Mouse (Mus musculus) midbrain, embryonic 16.5 days (tissue): ENCODE results near the gene Icam5. TPM values are rescaled to one million over a fixed set of nuclear protein-coding genes. Genes with fewer than 3 reads are reported as not detected.
"Not testable (repeated sequence)": the region's sequence is repeated elsewhere in the genome, so short reads cannot be mapped to it uniquely, and the experiment has no call there.

Source experiments
- ATAC-seq: fragments of 200-750 bp; cut with Nextera tagmentation; 2 replicates; pipeline ENCODE4 v1.8.0; 2017; ENCODE audit warnings: moderate TSS enrichment
- H3K27ac ChIP-seq: fragments of 300-500 bp; sonication (generic); 2 replicates; pipeline ENCODE4 v1.5.1; 2014; ENCODE audit warnings: mild to moderate bottlenecking, low read length, mixed read lengths
- H3K27me3 ChIP-seq: fragments of 300-500 bp; sonication (generic); 2 replicates; pipeline ENCODE4 v1.6.1; 2014; ENCODE audit warnings: low read depth, low read length, mixed read lengths; ENCODE audit not compliant: control insufficient read depth, insufficient read depth
- H3K36me3 ChIP-seq: fragments of 300-500 bp; sonication (generic); 2 replicates; pipeline ENCODE4 v1.6.1; 2014; ENCODE audit warnings: mild to moderate bottlenecking, low read length, moderate library complexity, mixed read lengths; ENCODE audit not compliant: control insufficient read depth, insufficient read depth
- H3K4me1 ChIP-seq: fragments of 300-500 bp; sonication (generic); 2 replicates; pipeline ENCODE4 v1.6.1; 2014; ENCODE audit warnings: mild to moderate bottlenecking, low read length, mixed read lengths; ENCODE audit not compliant: control insufficient read depth, insufficient read depth
- H3K4me2 ChIP-seq: fragments of 300-500 bp; sonication (generic); 2 replicates; pipeline ENCODE4 v1.6.1; 2014; ENCODE audit warnings: mild to moderate bottlenecking, low read length, mixed read lengths
- H3K4me3 ChIP-seq: fragments of 300-500 bp; sonication (generic); 2 replicates; pipeline ENCODE4 v1.5.1; 2014; ENCODE audit warnings: low read depth, mild to moderate bottlenecking, low read length, moderate library complexity, mixed read lengths
- H3K9ac ChIP-seq: fragments of 300-500 bp; sonication (generic); 2 replicates; pipeline ENCODE4 v1.6.1; 2014; ENCODE audit warnings: low read depth, low read length, mixed read lengths
- H3K9me3 ChIP-seq: fragments of 300-500 bp; sonication (generic); replicated peaks from 2 replicates; pipeline ENCODE4 v1.6.1; 2014; ENCODE audit warnings: mild to moderate bottlenecking, low read length, mixed read lengths; ENCODE audit not compliant: control insufficient read depth, poor library complexity, severe bottlenecking
- WGBS: fragments of 180-500 bp; shearing (Covaris S2); extraction: QIAGEN DNeasy Blood & Tissue Kit; methylation state at CpG from one replicate; pipeline ENCODE4 v1.1.7; 2014; 5-methylcytosine and 5-hydroxymethylcytosine counted together
- polyA plus RNA-seq: library from polyadenylated mRNA; unstranded; fragments of >200 nt; fragmentation: Nextera tagmentation; extraction: Ambion mirVana; gene quantifications from 2 replicates; pipeline ENCODE4 v1.2.1, GENCODE M21; 2015

Icam5 gene
- polyA plus RNA-seq, 1 experiment from 2014 or later: 2.5 TPM

- Histone ChIP-seq H3K4me1 (no peaks in the 10 kb centered on the region), H3K36me3 (no peaks in the 10 kb centered on the region), H3K4me3 (no peak overlapping the region), H3K27ac (no peak overlapping the region), H3K4me2 (no peak overlapping the region), H3K27me3 (no peaks in the 10 kb centered on the region), H3K9ac (no peak overlapping the region), H3K9me3 (no peaks in the 10 kb centered on the region)
- 90% methylated on average over 8 of the region's 8 CpGs for WGBS
- ATAC-seq: no peak
Observed at GRCm38 (mm10) chr9:20997065-20997464, 34.8 kb upstream of the Icam5 start.

GRCm38 (mm10) chr9:20998337-20998736 lies 33.5 kb upstream of the Icam5 start:
- not testable (repeated sequence) for H3K9me3 ChIP-seq, H3K4me3 ChIP-seq, H3K4me2 ChIP-seq, H3K9ac ChIP-seq, ATAC-seq, H3K27ac ChIP-seq, H3K4me1 ChIP-seq, H3K36me3 ChIP-seq, H3K27me3 ChIP-seq
- WGBS: 69% methylated on average over 1 of the region's 1 CpGs

GRCm38 (mm10) chr9:21000811-21001210 lies 31.1 kb upstream of the Icam5 start:
- no peak for ATAC-seq
- H3K36me3 ChIP-seq: peaks cover 4% of the 10 kb centered on the region; the same call in 1 of the 2 replicates
- H3K27ac ChIP-seq: no peak overlapping the region
- no peak overlapping the region for H3K4me3 ChIP-seq
- H3K9me3 ChIP-seq: no peaks in the 10 kb centered on the region
- H3K4me2 ChIP-seq: no peak overlapping the region
- peaks cover 9% of the 10 kb centered on the region for H3K4me1 ChIP-seq
- H3K27me3 ChIP-seq: no peaks in the 10 kb centered on the region
- H3K9ac ChIP-seq: no peak overlapping the region

GRCm38 (mm10) chr9:21001651-21002200 lies 30.1 kb upstream of the Icam5 start:
- 77% methylated on average over 6 of the region's 6 CpGs for WGBS
- Histone ChIP-seq H3K4me3 (no peak overlapping the region), H3K9ac (no peak overlapping the region), H3K36me3 (peaks cover 11% of the 10 kb centered on the region), H3K9me3 (no peaks in the 10 kb centered on the region), H3K27me3 (no peaks in the 10 kb centered on the region), H3K27ac (no peak overlapping the region), H3K4me2 (no peak overlapping the region; the same call in 1 of the 2 replicates), H3K4me1 (peaks cover 9% of the 10 kb centered on the region)
- no peak for ATAC-seq

GRCm38 (mm10) chr9:21002270-21002626 lies 29.6 kb upstream of the Icam5 start:
- Histone ChIP-seq H3K9me3 (no peaks in the 10 kb centered on the region), H3K4me3 (peak overlapping the region; percentile 59), H3K4me2 (peak overlapping the region; percentile 87), H3K4me1 (peaks cover 9% of the 10 kb centered on the region), H3K27me3 (no peaks in the 10 kb centered on the region), H3K36me3 (peaks cover 15% of the 10 kb centered on the region), H3K9ac (peak overlapping the region; percentile 82), H3K27ac (peak overlapping the region; percentile 80)
- peak; percentile 44 for ATAC-seq
- WGBS: 13% methylated on average over 7 of the region's 7 CpGs

- no peaks in the 10 kb centered on the region for H3K9me3 ChIP-seq
- H3K27me3 ChIP-seq: no peaks in the 10 kb centered on the region
- peak within 1 kb of the TSS; percentile 59 for H3K4me3 ChIP-seq
- H3K9ac ChIP-seq: peak within 1 kb of the TSS; percentile 82
- ATAC-seq: peak; percentile 92
- peaks cover 9% of the 10 kb centered on the region for H3K4me1 ChIP-seq
- H3K4me2 ChIP-seq: peak within 1 kb of the TSS; percentile 87
- peak within 1 kb of the TSS; percentile 80 for H3K27ac ChIP-seq
- H3K36me3 ChIP-seq: peaks cover 19% of the 10 kb centered on the region
- under 1% methylated on average over 72 of the region's 72 CpGs for WGBS
Observed at GRCm38 (mm10) chr9:21002627-21003551, 29.0 kb upstream of the Icam5 start, which contains the start of gene Mrpl4. TSS of gene Mrpl4 (plus strand) at chr9:21002738.

- H3K27me3 ChIP-seq: peaks cover 2% of the 10 kb centered on the region; the same call in 1 of the 2 replicates
- H3K4me1 ChIP-seq: peaks cover 7% of the 10 kb centered on the region
- H3K4me2 ChIP-seq: no peak overlapping the region
- H3K9me3 ChIP-seq: no peaks in the 10 kb centered on the region
- no peak overlapping the region for H3K4me3 ChIP-seq
- peaks cover 23% of the 10 kb centered on the region for H3K36me3 ChIP-seq
- no peak for ATAC-seq
- H3K9ac ChIP-seq: no peak overlapping the region
- H3K27ac ChIP-seq: no peak overlapping the region
- 92% methylated on average over 10 of the region's 10 CpGs for WGBS
Observed at GRCm38 (mm10) chr9:21007313-21007952, 24.4 kb upstream of the Icam5 start.

- Histone ChIP-seq H3K27ac (no peak overlapping the region), H3K4me3 (no peak overlapping the region), H3K4me1 (peaks cover 7% of the 10 kb centered on the region), H3K36me3 (peaks cover 23% of the 10 kb centered on the region), H3K27me3 (peaks cover 2% of the 10 kb centered on the region; the same call in 1 of the 2 replicates), H3K9me3 (no peaks in the 10 kb centered on the region), H3K4me2 (no peak overlapping the region), H3K9ac (no peak overlapping the region)
- WGBS: 86% methylated on average over 7 of the region's 7 CpGs
- ATAC-seq: no peak
Observed at GRCm38 (mm10) chr9:21008007-21008406, 23.9 kb upstream of the Icam5 start.

GRCm38 (mm10) chr9:21010362-21010761 lies 21.5 kb upstream of the Icam5 start:
- ATAC-seq: no peak
- Histone ChIP-seq H3K4me1 (no peaks in the 10 kb centered on the region), H3K36me3 (peaks cover 19% of the 10 kb centered on the region), H3K9ac (no peak overlapping the region), H3K9me3 (no peaks in the 10 kb centered on the region), H3K27me3 (peaks cover 15% of the 10 kb centered on the region), H3K4me2 (no peak overlapping the region), H3K27ac (no peak overlapping the region), H3K4me3 (no peak overlapping the region)
- 74% methylated on average over 2 of the region's 2 CpGs for WGBS
